19 mouse cellular contexts compared by ENCODE assay signal in the genomic region with DNA sequence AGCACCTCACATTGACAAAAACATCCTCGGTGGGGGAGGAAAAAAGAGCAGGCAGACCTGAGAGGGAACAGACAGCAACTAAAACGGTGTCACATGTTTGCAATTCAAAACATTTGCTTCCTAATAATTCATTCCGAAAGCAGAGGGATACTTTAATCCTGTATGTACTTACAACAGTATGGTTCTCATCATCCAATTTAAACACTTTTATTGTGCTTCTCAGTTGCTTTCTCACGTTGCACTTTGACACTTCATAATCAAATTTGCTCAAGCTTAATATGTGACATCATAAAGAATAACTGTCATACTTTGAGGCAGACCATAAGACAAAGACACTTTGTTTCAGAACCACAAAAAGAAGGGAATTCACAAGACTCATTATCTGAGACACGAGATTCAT. TPM values are rescaled to one million over a fixed set of nuclear protein-coding genes. Genes with fewer than 3 reads are reported as not detected.
DNase-seq lines count a peak whose midpoint lies in the region; ATAC-seq and TF ChIP-seq lines count a peak whose summit lies in the region.
"Had no signal": no experiment of that assay in that cellular context is flagged by ENCODE, and none has a peak within 500 bp of the region (broad histone marks: within the 10 kb centered on the region; RNA-seq: fewer than 3 reads in every experiment).

No protein-coding gene starts in this region.

- no peak for DNase-seq in kidney, adult 2 months
- DNase-seq in kidney, adult 9 months = no peak
- DNase-seq in kidney, postnatal 0 days (ENCODE audit: low spot score) = peak; percentile 74
- no peak for DNase-seq in kidney, postnatal 10 days
- DNase-seq in Muller cell, postnatal 12 days (ENCODE audit: inconsistent ontology term) = peak; percentile 18
- peak; percentile 35 for DNase-seq in hindlimb bud, embryonic 11.5 days (ENCODE audit: extremely low spot score, low read depth, low spot score)
- DNase-seq: adrenal gland, adult 2 months; adrenal gland, postnatal 25 days; cerebellum, adult 18-20 months; cerebellum, adult 9-11 months; cerebellum, postnatal 36 days; gastrocnemius, postnatal 36 days; heart, adult 11 months; heart, postnatal 36 days had no signal

- no peak for ATAC-seq in kidney, postnatal 0 days (replicated peaks; ENCODE audit: low FRiP score, low read depth)

- 36% methylated on average over 5 of the region's 5 CpGs for WGBS in kidney, adult 2 months
- WGBS in kidney, postnatal 0 days = 19% methylated on average over 5 of the region's 5 CpGs

- no peak for TF ChIP-seq POLR2A in kidney, adult 2 months (IDR thresholded peaks at IDR 0.05; ENCODE audit: low read depth, low read length)

- H3K27ac ChIP-seq in kidney, adult 2 months (ENCODE audit: insufficient read depth, low read depth, low read length) = peak overlapping the region; percentile 30; the same call in 1 of the 2 replicates
- no peak overlapping the region for H3K27ac ChIP-seq in kidney, postnatal 0 days
- H3K27ac ChIP-seq: embryonic facial prominence, embryonic 13.5 days; forebrain, embryonic 12.5 days; heart, embryonic 13.5 days; hindbrain, embryonic 15.5 days had no signal

- no peak for TF ChIP-seq CTCF in kidney, adult 2 months (conservative IDR thresholded peaks at IDR 0.05; ENCODE audit: insufficient read depth, insufficient read length, low read depth, low read length)
- no peak for TF ChIP-seq CTCF in kidney, postnatal 0 days (IDR thresholded peaks at IDR 0.05; ENCODE audit: low read depth)

- no peak overlapping the region for H3K9ac ChIP-seq in kidney, postnatal 0 days (ENCODE audit: low read depth, low read length)
- H3K9ac ChIP-seq: embryonic facial prominence, embryonic 13.5 days; forebrain, embryonic 12.5 days; heart, embryonic 13.5 days; hindbrain, embryonic 15.5 days had no signal

- H3K9me3 ChIP-seq in kidney, postnatal 0 days (replicated peaks; ENCODE audit: low read length) = no peaks in the 10 kb centered on the region
- H3K9me3 ChIP-seq: embryonic facial prominence, embryonic 13.5 days; forebrain, embryonic 12.5 days; heart, embryonic 13.5 days; hindbrain, embryonic 15.5 days had no signal

- no peaks in the 10 kb centered on the region for H3K27me3 ChIP-seq in kidney, adult 2 months (replicated peaks; ENCODE audit: control insufficient read depth, insufficient read depth, low read length)
- H3K27me3 ChIP-seq in kidney, postnatal 0 days (ENCODE audit: insufficient read depth, low read length) = no peaks in the 10 kb centered on the region
- H3K27me3 ChIP-seq: CH12.LX; embryonic facial prominence, embryonic 13.5 days; forebrain, embryonic 12.5 days; heart, embryonic 13.5 days; hindbrain, embryonic 15.5 days had no signal

- no peak overlapping the region for H3K4me2 ChIP-seq in kidney, postnatal 0 days (ENCODE audit: low read length)
- H3K4me2 ChIP-seq: embryonic facial prominence, embryonic 13.5 days; forebrain, embryonic 12.5 days; heart, embryonic 13.5 days; hindbrain, embryonic 15.5 days had no signal

- peaks cover 20% of the 10 kb centered on the region for H3K4me1 ChIP-seq in kidney, adult 2 months (ENCODE audit: control insufficient read depth, insufficient read depth, low read length)
- 0 out of 2 replicates have a peak, but pooled peaks cover 15% of the 10 kb centered on the region for H3K4me1 ChIP-seq in kidney, postnatal 0 days (replicated peaks; ENCODE audit: insufficient read depth, low read length)
- H3K4me1 ChIP-seq: forebrain, embryonic 12.5 days; heart, embryonic 13.5 days; hindbrain, embryonic 15.5 days had no signal

- no peak overlapping the region for H3K4me3 ChIP-seq in kidney, adult 2 months (ENCODE audit: insufficient read depth, low read depth, low read length)
- no peak overlapping the region for H3K4me3 ChIP-seq in kidney, postnatal 0 days (replicated peaks; ENCODE audit: low read depth, low read length)
- H3K4me3 ChIP-seq: embryonic facial prominence, embryonic 13.5 days; forebrain, embryonic 12.5 days; heart, embryonic 13.5 days; hindbrain, embryonic 15.5 days had no signal

- no peaks in the 10 kb centered on the region; the same call in 1 of the 2 replicates for H3K36me3 ChIP-seq in kidney, adult 2 months (ENCODE audit: control insufficient read depth, insufficient read depth, low read length)
- no peaks in the 10 kb centered on the region for H3K36me3 ChIP-seq in kidney, postnatal 0 days (ENCODE audit: insufficient read depth, low read length)
- H3K36me3 ChIP-seq: embryonic facial prominence, embryonic 13.5 days; forebrain, embryonic 12.5 days; heart, embryonic 13.5 days; hindbrain, embryonic 15.5 days had no signal

RNA-seq across cellular contexts. Expression of gene Dab2, which starts 20.9 kb away (rescaled TPM):
- 247 and 281 TPM in 2 replicates for polyA plus RNA-seq in kidney, adult 2 months (2012; rRNA removed)
- 94.5 and 106 TPM in 2 replicates for polyA plus RNA-seq in kidney, postnatal 0 days (2015; fragmentation: Nextera tagmentation; extraction: Ambion mirVana)

Comparison
In these comparisons a context has a peak if more than half of its experiments do, and no peak if none do; other contexts are left out.
1. DNase-seq: peak in kidney, postnatal 0 days (single experiment), Muller cell, postnatal 12 days (single experiment) and hindlimb bud, embryonic 11.5 days (single experiment); none in kidney, adult 2 months (single experiment), kidney, adult 9 months (single experiment) and kidney, postnatal 10 days (single experiment).